Mouse (Mus musculus) erythroblast, embryonic 14.5 days (primary cell): ENCODE data around the gene Zcwpw1. TPM values are rescaled to one million over a fixed set of nuclear protein-coding genes. Genes with fewer than 3 reads are reported as not detected.
"Not testable (repeated sequence)": the region's sequence is repeated elsewhere in the genome, so short reads cannot be mapped to it uniquely, and the experiment has no call there.

Source experiments
- H3K27me3 ChIP-seq: 2 replicates; pipeline ENCODE4 v1.6.1; 2012; ENCODE audit warnings: inconsistent platforms; ENCODE audit not compliant: control insufficient read depth
- H3K36me3 ChIP-seq: 2 replicates; pipeline ENCODE4 v1.6.1; 2012; ENCODE audit warnings: mild to moderate bottlenecking, inconsistent platforms; ENCODE audit not compliant: control insufficient read depth
- H3K4me1 ChIP-seq: 2 replicates; pipeline ENCODE4 v1.6.1; 2012; ENCODE audit warnings: inconsistent platforms; ENCODE audit not compliant: control insufficient read depth
- H3K4me3 ChIP-seq: replicated peaks from 2 replicates; pipeline ENCODE3; 2012; ENCODE audit warnings: moderate library complexity, mild to moderate bottlenecking, inconsistent platforms
- H3K9me3 ChIP-seq: 2 replicates; pipeline ENCODE4 v1.6.1; 2012; ENCODE audit warnings: low read length, inconsistent platforms, mixed read lengths; ENCODE audit not compliant: control insufficient read depth
- GATA1 ChIP-seq: IDR thresholded peaks from 2 replicates; pipeline ENCODE4 v1.6.1; 2012; ENCODE audit warnings: low read length, inconsistent platforms, mixed read lengths
- TAL1 ChIP-seq: IDR thresholded peaks from 3 replicates; pipeline ENCODE4 v1.6.1; 2012; ENCODE audit warnings: low read length, inconsistent platforms, mixed read lengths
- polyA plus RNA-seq: library from polyadenylated mRNA; stranded (reverse); fragments of >175 nt; gene quantifications from 2 replicates; pipeline ENCODE4 v1.2.3, GENCODE M21; 2012

Gene Zcwpw1
- polyA plus RNA-seq, 1 experiment = 0.05 TPM

DNA sequence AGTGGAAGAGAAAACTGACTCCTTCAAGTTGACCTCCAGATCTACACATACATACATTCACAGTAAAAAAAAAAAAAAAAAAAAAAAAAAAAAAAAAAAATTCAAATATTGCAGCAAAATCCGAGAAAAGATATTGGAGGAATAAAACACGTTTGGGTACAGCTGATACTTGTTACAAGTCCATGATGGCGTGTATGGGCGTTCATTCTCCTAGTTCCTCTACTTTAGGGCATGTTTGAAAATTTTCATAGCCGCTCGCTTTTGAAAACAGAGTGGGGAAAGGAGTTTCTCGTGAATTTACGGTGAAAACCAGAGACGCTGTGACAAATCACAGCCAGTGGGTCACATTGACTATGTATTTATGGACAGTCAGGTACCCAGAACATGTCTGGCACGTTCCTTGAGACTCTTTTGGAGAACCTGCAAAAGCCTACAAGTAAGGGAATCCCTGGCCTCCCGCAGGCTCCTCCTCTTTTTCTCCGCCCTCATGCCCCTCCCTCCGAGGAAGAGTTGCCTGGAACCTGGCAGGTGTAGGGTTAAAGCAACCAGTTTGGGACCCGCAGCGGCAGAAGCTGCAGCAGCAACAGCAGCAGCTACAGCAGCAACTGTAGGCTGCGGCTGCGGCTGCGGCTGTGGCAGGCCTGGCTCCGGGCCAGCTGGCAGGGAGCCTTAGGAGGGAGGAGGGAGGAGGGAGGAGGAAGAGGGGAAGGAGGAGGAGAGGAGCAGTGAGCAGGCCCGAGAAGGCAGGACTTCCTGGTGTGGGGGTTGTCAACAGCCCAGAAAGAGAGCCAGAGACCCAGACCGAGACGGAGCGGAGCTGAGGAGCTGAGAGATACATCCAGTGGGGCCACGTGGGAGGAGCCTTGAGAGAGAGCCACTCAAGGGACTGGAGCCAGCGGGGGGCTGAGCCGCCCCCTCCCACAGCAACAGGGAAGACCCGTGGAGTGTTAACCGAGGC is 42.1 kb upstream of the Zcwpw1 start, which contains the start of gene Tsc22d4:
Gene Tsc22d4, plus strand, starts transcription at position 517 of the 958 bp plus-strand sequence.
- no peaks in the 10 kb centered on the region for H3K9me3 ChIP-seq
- TF ChIP-seq TAL1 (no peak), GATA1 (no peak)
- peak within 1 kb of the TSS; percentile 84 for H3K4me3 ChIP-seq
- H3K36me3 ChIP-seq = peaks cover 27% of the 10 kb centered on the region
- peaks cover 79% of the 10 kb centered on the region for H3K4me1 ChIP-seq
- H3K27me3 ChIP-seq = peaks cover 2% of the 10 kb centered on the region; the same call in 1 of the 2 replicates

DNA sequence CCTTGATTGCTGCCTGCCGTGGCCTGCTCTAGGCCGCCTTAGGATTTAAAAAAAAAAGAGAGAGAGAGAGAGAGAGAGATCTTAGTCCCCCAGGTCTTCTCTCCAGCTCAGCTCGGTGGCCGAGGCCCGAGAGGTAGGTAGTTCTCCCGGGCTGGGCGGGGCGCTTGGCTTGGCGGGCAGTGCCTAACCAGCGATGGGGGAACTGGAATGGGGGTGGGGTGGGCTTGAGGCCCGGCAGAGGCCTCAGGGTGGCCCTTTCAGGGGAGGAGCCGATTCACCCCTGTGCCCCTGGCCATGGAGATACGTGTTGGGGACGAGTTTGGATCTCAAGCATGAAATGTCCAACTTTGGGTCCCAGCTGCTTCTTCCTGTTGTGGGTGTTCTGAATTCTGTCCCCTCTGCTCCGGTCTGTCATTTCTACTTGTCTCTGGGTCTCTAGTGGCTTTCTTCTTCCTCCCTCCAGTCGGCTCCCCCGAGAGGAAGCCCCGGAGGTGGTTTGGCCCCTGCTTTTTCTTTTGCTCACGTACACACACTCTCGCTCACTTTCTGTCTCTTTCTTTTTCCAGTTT is 41.2 kb upstream of the Zcwpw1 start:
- peaks cover 2% of the 10 kb centered on the region; the same call in 1 of the 2 replicates for H3K27me3 ChIP-seq
- peaks cover 77% of the 10 kb centered on the region for H3K4me1 ChIP-seq
- peak overlapping the region; percentile 84 for H3K4me3 ChIP-seq
- TF ChIP-seq TAL1 (no peak), GATA1 (no peak)
- H3K9me3 ChIP-seq = no peaks in the 10 kb centered on the region
- H3K36me3 ChIP-seq = peaks cover 36% of the 10 kb centered on the region

DNA sequence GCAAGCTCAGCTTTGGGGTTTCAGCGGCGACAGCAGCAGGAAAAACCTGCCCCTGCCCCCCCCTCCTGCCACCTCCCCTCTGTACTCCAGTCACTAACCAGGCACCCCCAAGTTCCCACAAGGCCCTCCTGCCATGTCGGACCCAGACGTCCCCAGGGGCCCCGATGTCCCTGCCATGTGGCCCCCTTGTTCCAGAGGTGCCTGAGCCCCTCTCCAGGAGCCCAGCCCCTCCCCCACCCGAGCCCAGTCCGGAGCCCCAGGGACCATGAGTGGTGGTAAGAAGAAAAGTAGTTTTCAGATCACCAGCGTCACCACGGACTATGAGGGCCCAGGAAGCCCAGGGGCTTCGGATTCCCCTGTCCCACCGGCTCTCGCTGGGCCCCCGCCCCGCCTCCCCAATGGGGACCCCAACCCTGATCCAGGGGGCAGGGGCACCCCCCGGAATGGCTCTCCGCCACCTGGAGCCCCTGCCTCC is 40.7 kb upstream of the Zcwpw1 start:
- Histone ChIP-seq H3K4me3 (peak overlapping the region; percentile 84), H3K27me3 (peaks cover 2% of the 10 kb centered on the region; the same call in 1 of the 2 replicates), H3K4me1 (peaks cover 76% of the 10 kb centered on the region), H3K36me3 (peaks cover 41% of the 10 kb centered on the region), H3K9me3 (no peaks in the 10 kb centered on the region)
- TF ChIP-seq TAL1 (no peak), GATA1 (no peak)

DNA sequence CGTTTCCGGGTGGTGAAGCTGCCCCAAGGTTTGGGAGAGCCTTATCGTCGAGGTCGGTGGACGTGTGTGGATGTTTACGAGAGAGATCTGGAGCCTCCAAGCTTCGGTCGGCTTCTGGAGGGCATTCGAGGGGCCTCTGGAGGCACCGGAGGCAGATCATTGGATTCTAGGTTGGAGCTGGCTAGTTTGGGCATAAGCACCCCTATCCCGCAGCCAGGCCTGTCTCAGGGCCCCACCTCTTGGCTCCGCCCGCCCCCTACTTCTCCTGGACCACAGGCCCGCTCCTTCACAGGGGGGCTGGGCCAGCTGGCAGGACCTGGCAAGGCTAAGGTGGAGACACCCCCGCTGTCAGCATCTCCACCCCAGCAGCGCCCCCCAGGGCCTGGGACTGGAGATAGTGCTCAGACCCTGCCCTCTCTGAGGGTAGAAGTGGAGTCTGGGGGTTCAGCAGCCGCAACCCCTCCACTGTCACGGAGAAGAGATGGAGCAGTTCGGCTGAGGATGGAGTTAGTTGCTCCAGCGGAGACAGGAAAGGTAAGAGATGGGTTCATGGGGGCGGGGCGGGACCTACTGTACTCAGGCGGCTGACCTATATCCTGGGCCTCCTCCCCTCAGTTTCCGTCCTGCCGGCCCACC is 40.2 kb upstream of the Zcwpw1 start:
- no peaks in the 10 kb centered on the region for H3K27me3 ChIP-seq
- no peaks in the 10 kb centered on the region for H3K9me3 ChIP-seq
- H3K4me3 ChIP-seq = peak overlapping the region; percentile 84
- peaks cover 72% of the 10 kb centered on the region for H3K4me1 ChIP-seq
- peaks cover 47% of the 10 kb centered on the region for H3K36me3 ChIP-seq
- TF ChIP-seq TAL1 = no peak

DNA sequence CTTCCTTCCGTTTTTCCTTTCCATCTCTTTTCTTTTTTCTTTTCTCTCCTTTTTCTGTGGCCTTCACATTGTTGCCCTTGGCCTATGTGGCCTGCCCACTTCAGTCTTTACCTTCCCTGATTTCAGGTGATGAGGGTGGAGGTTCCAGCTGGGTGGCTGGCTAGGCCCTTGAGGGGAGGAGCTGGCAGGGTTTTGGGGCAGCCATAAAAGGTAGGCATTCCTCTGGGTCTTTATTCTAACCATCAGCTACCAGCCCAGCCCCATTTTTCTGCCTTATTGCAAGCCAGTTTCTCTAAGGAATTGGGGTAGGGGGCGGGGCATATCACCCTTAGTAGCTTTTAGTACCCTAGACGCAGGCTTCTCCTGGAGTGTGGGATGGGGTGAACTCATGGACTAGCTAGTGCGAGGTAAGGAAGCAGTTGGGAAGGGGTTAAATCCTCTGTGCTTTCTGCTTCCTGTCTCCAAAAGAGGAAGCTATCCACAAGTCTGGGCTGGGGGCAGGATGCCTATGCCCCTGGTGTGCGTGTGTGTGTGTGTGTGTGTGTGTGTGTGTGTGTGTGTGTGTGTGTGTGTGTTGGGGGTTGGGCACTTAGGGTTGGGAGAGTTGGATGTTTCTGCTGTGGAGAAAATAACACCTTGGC is 39.3 kb upstream of the Zcwpw1 start:
- Histone ChIP-seq H3K27me3 (no peaks in the 10 kb centered on the region), H3K4me3 (peak overlapping the region; percentile 84), H3K36me3 (peaks cover 55% of the 10 kb centered on the region), H3K4me1 (peaks cover 66% of the 10 kb centered on the region), H3K9me3 (no peaks in the 10 kb centered on the region)
- TF ChIP-seq TAL1 (no peak), GATA1 (no peak)

DNA sequence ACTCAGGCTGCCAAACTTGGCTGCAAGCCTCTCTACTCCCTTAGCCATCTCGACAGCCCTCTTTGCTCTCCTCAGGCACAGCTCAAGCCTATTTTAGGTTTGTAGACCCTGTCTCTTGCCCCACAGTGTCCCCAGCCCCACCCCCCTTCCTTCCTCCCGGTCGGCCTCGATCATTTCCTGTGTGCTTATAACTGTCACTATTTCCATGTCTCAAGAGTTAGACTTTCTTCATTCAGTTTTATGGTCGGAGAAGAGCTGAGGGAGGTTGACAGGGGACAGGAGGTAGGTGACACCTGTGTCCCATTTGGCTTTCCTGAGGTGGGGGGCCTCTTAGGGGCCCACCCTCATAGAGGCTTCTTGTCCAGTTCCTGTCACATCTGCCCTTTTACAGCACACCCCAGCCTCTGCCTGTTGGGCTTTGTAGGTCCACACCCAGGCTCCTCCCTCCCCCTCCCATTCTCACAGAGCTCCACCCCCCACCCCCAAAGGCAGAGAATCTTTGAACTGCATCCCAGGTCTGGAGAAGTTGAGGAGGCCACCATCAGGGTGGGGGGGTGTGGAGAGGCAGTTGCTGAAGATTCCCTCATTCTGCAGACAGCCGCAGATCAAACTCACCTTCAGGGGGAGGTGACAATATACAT is 38.3 kb upstream of the Zcwpw1 start:
- no peaks in the 10 kb centered on the region for H3K27me3 ChIP-seq
- H3K36me3 ChIP-seq = peaks cover 65% of the 10 kb centered on the region
- TF ChIP-seq TAL1 (no peak), GATA1 (no peak)
- H3K4me1 ChIP-seq = peaks cover 70% of the 10 kb centered on the region
- H3K9me3 ChIP-seq = no peaks in the 10 kb centered on the region
- H3K4me3 ChIP-seq = peak overlapping the region; percentile 84

DNA sequence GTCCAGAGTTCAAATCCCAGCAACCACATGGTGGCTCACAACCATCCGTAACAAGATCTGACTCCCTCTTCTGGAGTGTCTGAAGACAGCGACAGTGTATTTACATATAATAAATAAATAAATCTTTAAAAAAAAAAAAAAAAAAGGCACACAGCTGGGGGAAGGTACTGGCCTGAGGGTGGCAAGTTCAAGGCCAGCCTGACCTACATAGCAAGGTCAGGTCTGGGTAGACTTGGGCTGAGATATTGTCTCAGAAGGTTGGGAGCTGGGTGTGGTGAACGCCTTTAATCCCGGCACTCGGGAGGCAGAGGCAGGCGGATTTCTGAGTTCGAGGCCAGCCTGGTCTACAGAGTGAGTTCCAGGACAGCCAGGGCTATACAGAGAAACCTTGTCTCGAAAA is 37.4 kb upstream of the Zcwpw1 start:
- peaks cover 72% of the 10 kb centered on the region for H3K36me3 ChIP-seq
- not testable (repeated sequence) for H3K9me3 ChIP-seq, H3K27me3 ChIP-seq, H3K4me3 ChIP-seq
- peaks cover 61% of the 10 kb centered on the region for H3K4me1 ChIP-seq

DNA sequence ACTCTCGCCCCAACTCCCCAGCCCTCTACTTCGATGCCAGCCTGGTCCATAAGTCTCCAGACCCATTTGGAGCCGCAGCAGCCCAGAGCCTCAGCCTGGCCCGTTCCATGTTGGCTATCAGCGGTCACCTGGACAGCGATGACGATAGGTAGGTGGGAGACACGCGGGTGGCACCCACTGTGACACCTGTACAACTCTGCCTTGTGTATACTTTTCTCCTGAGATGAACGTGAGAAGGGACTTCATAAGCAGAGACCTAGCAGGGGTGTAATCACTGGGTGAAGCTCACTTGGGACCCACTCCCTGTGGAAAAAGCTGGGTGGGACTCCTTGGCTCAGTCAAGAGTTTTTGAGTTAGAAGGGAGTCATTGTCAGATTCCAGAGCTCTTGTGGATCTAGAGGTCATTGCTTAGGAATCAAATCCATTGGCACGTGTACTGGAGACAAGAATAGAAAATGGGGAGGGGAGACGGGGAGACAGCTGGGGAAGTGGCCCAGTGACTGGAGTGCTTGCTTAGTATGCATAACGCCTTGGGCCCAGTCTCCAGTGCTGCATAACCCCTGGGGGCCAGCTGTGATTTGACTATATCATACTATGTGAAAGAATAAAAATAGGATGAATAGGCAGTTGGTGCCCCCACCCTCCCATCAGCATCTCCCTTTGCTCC is 36.2 kb upstream of the Zcwpw1 start:
- TF ChIP-seq TAL1 = no peak
- no peak for TF ChIP-seq GATA1
- Histone ChIP-seq H3K4me3 (no peak overlapping the region), H3K36me3 (peaks cover 83% of the 10 kb centered on the region), H3K27me3 (no peaks in the 10 kb centered on the region), H3K4me1 (peaks cover 61% of the 10 kb centered on the region), H3K9me3 (no peaks in the 10 kb centered on the region)
